Mouse (Mus musculus) midbrain, embryonic 14.5 days (tissue): ENCODE results near the gene Anapc1. TPM values are rescaled to one million over a fixed set of nuclear protein-coding genes. Genes with fewer than 3 reads are reported as not detected.

ENCODE experiments used
- ATAC-seq: fragments of 200-750 bp; cut with Nextera tagmentation; 2 replicates; pipeline ENCODE4 v1.8.0; 2017; ENCODE audit warnings: moderate number of reproducible peaks, moderate library complexity; ENCODE audit not compliant: low FRiP score, low TSS enrichment
- DNase-seq: peaks from one replicate; pipeline ENCODE4 v3.0.0-alpha.2; 2015
- H3K27ac ChIP-seq: fragments of 300-500 bp; sonication (generic); replicated peaks from 2 replicates; pipeline ENCODE4 v1.5.1; 2014; ENCODE audit warnings: mild to moderate bottlenecking, low read depth, low read length, moderate library complexity
- H3K27me3 ChIP-seq: fragments of 300-500 bp; sonication (generic); 2 replicates; pipeline ENCODE4 v1.6.1; 2014; ENCODE audit warnings: low read length, control low read depth, mixed read lengths; ENCODE audit not compliant: control insufficient read depth, insufficient read depth
- H3K36me3 ChIP-seq: fragments of 300-500 bp; sonication (generic); 2 replicates; pipeline ENCODE4 v1.6.1; 2014; ENCODE audit warnings: low read length, control low read depth; ENCODE audit not compliant: control insufficient read depth, insufficient read depth
- H3K4me1 ChIP-seq: fragments of 300-500 bp; sonication (generic); 2 replicates; pipeline ENCODE4 v1.6.1; 2014; ENCODE audit warnings: mild to moderate bottlenecking, antibody characterized with exemption, low read length, control low read depth; ENCODE audit not compliant: control insufficient read depth, insufficient read depth
- H3K4me2 ChIP-seq: fragments of 300-500 bp; sonication (generic); 2 replicates; pipeline ENCODE4 v1.6.1; 2014; ENCODE audit warnings: mild to moderate bottlenecking, low read length, moderate library complexity
- H3K4me3 ChIP-seq: fragments of 300-500 bp; sonication (generic); replicated peaks from 2 replicates; pipeline ENCODE4 v1.5.1; 2014; ENCODE audit warnings: low read depth, low read length
- H3K9ac ChIP-seq: fragments of 300-500 bp; sonication (generic); replicated peaks from 2 replicates; pipeline ENCODE4 v1.6.1; 2014; ENCODE audit warnings: mild to moderate bottlenecking, low read length, moderate library complexity
- H3K9me3 ChIP-seq: fragments of 300-500 bp; sonication (generic); 2 replicates; pipeline ENCODE4 v1.6.1; 2016; ENCODE audit warnings: low read length, control low read depth, mixed read lengths; ENCODE audit not compliant: control insufficient read depth
- WGBS: fragments of 180-500 bp; shearing (Covaris S2); extraction: QIAGEN DNeasy Blood & Tissue Kit; methylation state at CpG from one replicate; pipeline ENCODE4 v1.1.7; 2014; 5-methylcytosine and 5-hydroxymethylcytosine counted together
- polyA plus RNA-seq: library from polyadenylated mRNA; unstranded; fragments of >200 nt; fragmentation: Nextera tagmentation; extraction: Ambion mirVana; gene quantifications from 2 replicates; pipeline ENCODE4 v1.2.1, GENCODE M21; 2014

Gene Anapc1
- polyA plus RNA-seq, 1 experiment from 2014 or later, result 61.5 TPM

- Histone ChIP-seq H3K4me3 (no peak overlapping the region), H3K9ac (no peak overlapping the region), H3K27ac (no peak overlapping the region), H3K4me2 (no peak overlapping the region), H3K9me3 (no peaks in the 10 kb centered on the region), H3K4me1 (no peaks in the 10 kb centered on the region), H3K36me3 (no peaks in the 10 kb centered on the region), H3K27me3 (no peaks in the 10 kb centered on the region)
- no peak for ATAC-seq
- no peak for DNase-seq
- 84% methylated on average over 6 of the region's 6 CpGs for WGBS
Observed at GRCm38 (mm10) chr2:128568018-128568417, 119.2 kb downstream of the Anapc1 start.

DNA sequence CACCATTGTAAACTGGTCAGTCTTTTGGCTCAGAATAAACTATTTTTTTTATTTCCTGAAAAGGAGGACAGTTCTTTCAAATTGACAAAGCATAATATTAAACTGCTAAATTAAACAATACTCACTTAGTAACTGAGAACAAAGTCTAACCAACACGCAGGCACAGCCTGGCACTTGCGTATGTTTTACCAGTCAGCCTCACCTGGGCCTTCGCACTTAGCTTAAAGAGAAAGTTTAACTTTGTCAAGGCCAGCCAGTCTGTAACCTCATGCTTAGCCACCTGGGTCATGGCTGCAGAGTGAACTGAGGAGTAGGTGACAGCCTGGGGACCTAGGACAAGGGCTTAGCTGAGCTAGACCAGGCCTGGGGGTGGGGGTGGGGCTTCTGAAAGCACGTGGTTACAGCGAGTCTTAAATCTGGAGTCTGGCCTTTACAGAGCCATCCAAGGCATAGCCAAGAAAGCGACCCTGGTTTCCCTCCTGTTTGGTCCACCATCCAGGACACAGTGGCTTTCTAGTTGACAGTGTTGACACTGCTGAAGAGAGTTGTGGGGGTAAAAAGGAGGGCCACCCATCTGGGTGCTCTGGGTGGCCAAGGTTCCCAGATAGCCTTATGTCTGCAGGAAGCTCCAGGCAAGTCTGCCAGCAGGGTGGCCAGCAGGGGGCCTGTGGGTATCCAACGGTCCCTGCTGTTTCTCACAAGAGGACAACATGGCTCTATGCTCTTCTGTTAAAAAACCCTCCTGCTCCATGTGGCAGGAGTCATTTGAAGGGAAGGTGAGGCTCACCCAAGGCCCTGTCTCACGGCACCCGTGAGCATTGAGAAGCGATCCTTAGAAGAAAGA is 120.7 kb downstream of the Anapc1 start:
- no peak overlapping the region for H3K4me2 ChIP-seq
- peak; percentile 34 for DNase-seq
- no peak overlapping the region for H3K27ac ChIP-seq
- no peak overlapping the region for H3K9ac ChIP-seq
- no peaks in the 10 kb centered on the region for H3K27me3 ChIP-seq
- no peaks in the 10 kb centered on the region for H3K4me1 ChIP-seq
- H3K36me3 ChIP-seq, result no peaks in the 10 kb centered on the region
- ATAC-seq, result no peak
- H3K4me3 ChIP-seq, result no peak overlapping the region
- WGBS, result 75% methylated on average over 10 of the region's 10 CpGs
- no peaks in the 10 kb centered on the region for H3K9me3 ChIP-seq

GRCm38 (mm10) chr2:128565904-128566303 is 121.3 kb downstream of the Anapc1 start:
- 67% methylated on average over 8 of the region's 8 CpGs for WGBS
- Histone ChIP-seq H3K36me3 (no peaks in the 10 kb centered on the region), H3K9me3 (no peaks in the 10 kb centered on the region), H3K9ac (no peak overlapping the region), H3K4me3 (no peak overlapping the region), H3K4me1 (no peaks in the 10 kb centered on the region), H3K27me3 (no peaks in the 10 kb centered on the region), H3K27ac (no peak overlapping the region), H3K4me2 (no peak overlapping the region)
- DNase-seq (no peak), ATAC-seq (no peak)

DNA sequence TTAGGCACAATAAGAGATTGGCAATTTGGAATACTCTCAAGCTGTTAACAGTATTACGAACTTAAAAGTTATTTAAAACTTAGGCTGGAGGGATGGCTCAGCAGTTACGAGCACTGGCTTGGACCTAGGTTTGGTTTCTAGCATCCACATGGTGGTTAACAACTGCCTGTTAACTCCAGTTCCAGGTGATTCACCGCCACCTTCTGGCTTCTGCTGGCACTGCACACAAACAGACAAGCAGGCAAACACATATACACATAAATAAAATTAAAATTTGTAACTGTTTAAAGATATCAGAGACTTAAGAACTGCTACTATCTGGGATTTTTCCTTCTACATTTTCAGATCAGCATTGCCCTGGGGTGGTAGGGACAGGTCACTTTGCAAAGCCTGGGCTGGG is 123.0 kb downstream of the Anapc1 start:
- 88% methylated on average over 3 of the region's 3 CpGs for WGBS
- Histone ChIP-seq H3K27me3 (no peaks in the 10 kb centered on the region), H3K4me3 (no peak overlapping the region), H3K4me2 (no peak overlapping the region), H3K36me3 (no peaks in the 10 kb centered on the region), H3K27ac (no peak overlapping the region), H3K4me1 (no peaks in the 10 kb centered on the region), H3K9ac (no peak overlapping the region), H3K9me3 (no peaks in the 10 kb centered on the region)
- no peak for ATAC-seq
- no peak for DNase-seq

Other genes with a start within 250 kb of the Anapc1 start
- gene Spdye4c, start 96.2 kb downstream of the Anapc1 start, polyA plus RNA-seq, result not detected in 2 replicates
- gene Mertk, start 11.6 kb upstream of the Anapc1 start, polyA plus RNA-seq, result 0.54 and 1.4 TPM in 2 replicates
- gene Tmem87b, start 130.7 kb upstream of the Anapc1 start, polyA plus RNA-seq, result 32.4 and 39.0 TPM in 2 replicates
- gene Fbln7, start 175.6 kb upstream of the Anapc1 start, polyA plus RNA-seq, result 1.4 and 1.7 TPM in 2 replicates